Mouse (Mus musculus) E14TG2a.4 (cell line): ENCODE measurements around the gene Slc38a9.

Experiments
- H3K27me3 ChIP-seq: 2 replicates; pipeline ENCODE4 v1.6.1; 2014; ENCODE audit warnings: low read length, control low read depth; ENCODE audit not compliant: insufficient read depth
- H3K36me3 ChIP-seq: 2 replicates; pipeline ENCODE4 v1.6.1; 2014; ENCODE audit warnings: low read length, control low read depth; ENCODE audit not compliant: insufficient read depth
- H3K4me1 ChIP-seq: replicated peaks from 2 replicates; pipeline ENCODE4 v1.6.1; 2014; ENCODE audit warnings: low read depth, low read length, control low read depth
- H3K4me3 ChIP-seq: replicated peaks from 2 replicates; pipeline ENCODE4 v1.5.1; 2014; ENCODE audit warnings: mild to moderate bottlenecking, low read length
- H3K9me3 ChIP-seq: 2 replicates; pipeline ENCODE4 v1.6.1; 2014; ENCODE audit warnings: low read length, control low read depth
- CTCF ChIP-seq: conservative IDR thresholded peaks from 2 replicates; pipeline ENCODE4 v1.5.1; 2014; ENCODE audit warnings: low read length
- NANOG ChIP-seq: IDR thresholded peaks from 2 replicates; pipeline ENCODE4 v1.6.1; 2014; ENCODE audit warnings: borderline replicate concordance, low read length, mixed read lengths
- POU5F1 ChIP-seq: IDR thresholded peaks from 2 replicates; pipeline ENCODE4 v1.6.1; 2014; ENCODE audit warnings: low read length, borderline replicate concordance

The Slc38a9 gene

GRCm38 (mm10) chr13:112760538-112760881 is 100.0 kb downstream of the Slc38a9 start:
- no peak overlapping the region for H3K4me3 ChIP-seq
- no peaks in the 10 kb centered on the region for H3K36me3 ChIP-seq
- peaks cover 70% of the 10 kb centered on the region for H3K4me1 ChIP-seq
- no peak for TF ChIP-seq CTCF
- TF ChIP-seq POU5F1: no peak
- no peak for TF ChIP-seq NANOG
- peaks cover 9% of the 10 kb centered on the region for H3K9me3 ChIP-seq
- no peaks in the 10 kb centered on the region for H3K27me3 ChIP-seq

GRCm38 (mm10) chr13:112761787-112762186 is 101.2 kb downstream of the Slc38a9 start:
- H3K36me3 ChIP-seq: no peaks in the 10 kb centered on the region
- no peak for TF ChIP-seq CTCF
- no peak for TF ChIP-seq NANOG
- no peak for TF ChIP-seq POU5F1

GRCm38 (mm10) chr13:112762548-112762947 is 102.0 kb downstream of the Slc38a9 start:
- no peak for TF ChIP-seq POU5F1
- TF ChIP-seq NANOG: no peak
- TF ChIP-seq CTCF: no peak
- Histone ChIP-seq H3K27me3 (no peaks in the 10 kb centered on the region), H3K4me3 (no peak overlapping the region), H3K9me3 (peaks cover 15% of the 10 kb centered on the region), H3K36me3 (no peaks in the 10 kb centered on the region), H3K4me1 (peaks cover 50% of the 10 kb centered on the region)

More at GRCm38 (mm10) chr13:112761787-112762186, 101.2 kb downstream of the Slc38a9 start:
- Histone ChIP-seq H3K9me3 (peaks cover 9% of the 10 kb centered on the region), H3K27me3 (no peaks in the 10 kb centered on the region), H3K4me1 (peaks cover 57% of the 10 kb centered on the region), H3K4me3 (no peak overlapping the region)

GRCm38 (mm10) chr13:112763531-112764091 is 103.1 kb downstream of the Slc38a9 start:
- Histone ChIP-seq H3K4me1 (peaks cover 40% of the 10 kb centered on the region), H3K27me3 (no peaks in the 10 kb centered on the region), H3K36me3 (no peaks in the 10 kb centered on the region), H3K9me3 (peaks cover 15% of the 10 kb centered on the region), H3K4me3 (no peak overlapping the region)
- TF ChIP-seq POU5F1 (no peak), CTCF (no peak), NANOG (no peak)

GRCm38 (mm10) chr13:112764556-112764955 is 104.0 kb downstream of the Slc38a9 start:
- Histone ChIP-seq H3K9me3 (peaks cover 15% of the 10 kb centered on the region), H3K4me1 (peaks cover 40% of the 10 kb centered on the region)

GRCm38 (mm10) chr13:112765654-112766053 is 105.1 kb downstream of the Slc38a9 start:
- Histone ChIP-seq H3K9me3 (peaks cover 13% of the 10 kb centered on the region), H3K4me3 (no peak overlapping the region), H3K36me3 (no peaks in the 10 kb centered on the region), H3K27me3 (no peaks in the 10 kb centered on the region), H3K4me1 (peaks cover 42% of the 10 kb centered on the region)
- no peak for TF ChIP-seq NANOG
- TF ChIP-seq CTCF: no peak
- TF ChIP-seq POU5F1: no peak

More at GRCm38 (mm10) chr13:112764556-112764955, 104.0 kb downstream of the Slc38a9 start:
- Histone ChIP-seq H3K4me3 (no peak overlapping the region), H3K36me3 (no peaks in the 10 kb centered on the region), H3K27me3 (no peaks in the 10 kb centered on the region)
- TF ChIP-seq NANOG (peak; percentile 72), CTCF (no peak)

- no peaks in the 10 kb centered on the region for H3K27me3 ChIP-seq
- no peaks in the 10 kb centered on the region for H3K36me3 ChIP-seq
- H3K4me3 ChIP-seq: peak overlapping the region; percentile 39
- peaks cover 5% of the 10 kb centered on the region for H3K9me3 ChIP-seq
- peak; percentile 72; the same call in 1 of the 2 replicates for TF ChIP-seq POU5F1
- TF ChIP-seq NANOG: no peak; the same call in 1 of the 2 replicates
- H3K4me1 ChIP-seq: peaks cover 40% of the 10 kb centered on the region
Observed at GRCm38 (mm10) chr13:112770528-112771328, 110.2 kb downstream of the Slc38a9 start.

GRCm38 (mm10) chr13:112771447-112772208 is 111.1 kb downstream of the Slc38a9 start:
- Histone ChIP-seq H3K9me3 (peaks cover 5% of the 10 kb centered on the region), H3K27me3 (no peaks in the 10 kb centered on the region), H3K4me3 (peak overlapping the region; percentile 39), H3K36me3 (no peaks in the 10 kb centered on the region), H3K4me1 (peaks cover 47% of the 10 kb centered on the region)
- no peak for TF ChIP-seq CTCF
- TF ChIP-seq POU5F1: no peak
- TF ChIP-seq NANOG: no peak
